Mouse (Mus musculus): Measurements from ENCODE around the gene Gm21173. TPM values are rescaled to one million over a fixed set of nuclear protein-coding genes. Genes with fewer than 3 reads are reported as not detected.
"Not testable (repeated sequence)": the region's sequence is repeated elsewhere in the genome, so short reads cannot be mapped to it uniquely, and the experiment has no call there.

Gene Gm21173
- not detected in 2 replicates for polyA plus RNA-seq (2014; fragmentation: Nextera tagmentation; extraction: Ambion mirVana)

- not testable (repeated sequence) for H3K4me1 ChIP-seq (ENCODE audit: control insufficient read depth, insufficient read depth, low read length); H3K9ac ChIP-seq (ENCODE audit: low read length); H3K27ac ChIP-seq (ENCODE audit: low read depth, low read length); H3K4me2 ChIP-seq; H3K36me3 ChIP-seq (ENCODE audit: control insufficient read depth, insufficient read depth, low read length); H3K9me3 ChIP-seq (ENCODE audit: control insufficient read depth, low read length); H3K27me3 ChIP-seq (ENCODE audit: control insufficient read depth, insufficient read depth, low read length); DNase-seq (ENCODE audit: low spot score, missing footprints); ATAC-seq (ENCODE audit: low FRiP score); H3K4me3 ChIP-seq (ENCODE audit: low read depth, low read length)
- no CpG with 5 or more reads among the region's 5 CpGs for WGBS
These were observed at the start of gene Gm21173 for GRCm38 (mm10) chrY:76761300-76761699. Gene Gm21173 (plus strand): TSS chrY:76761600.
